16 mouse cellular contexts compared by ENCODE assay signal in the genomic region with DNA sequence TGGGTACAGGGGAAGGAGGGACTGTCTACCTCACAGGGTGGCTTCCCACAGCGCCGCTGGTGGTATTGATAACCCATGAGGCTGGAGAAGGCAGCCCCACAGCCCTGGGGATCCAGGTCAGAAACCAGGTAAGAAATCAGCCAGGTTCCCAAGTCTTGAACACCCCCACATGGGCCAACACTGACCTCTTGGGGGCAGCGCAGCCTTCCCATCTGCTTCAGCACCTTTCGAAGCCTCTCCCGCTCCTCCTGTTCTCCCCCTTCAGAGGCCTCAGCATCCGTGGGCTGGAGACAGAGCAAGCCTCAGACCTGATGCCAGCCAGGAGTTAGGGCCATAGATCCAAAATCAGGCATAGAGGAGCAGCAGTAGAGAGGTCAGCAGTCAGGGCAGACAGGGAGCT. TPM values are rescaled to one million over a fixed set of nuclear protein-coding genes. Genes with fewer than 3 reads are reported as not detected.
A peak's percentile ranks its signal among the peaks of the same experiment; 100 is the strongest.
DNase-seq lines count a peak whose midpoint lies in the region; ATAC-seq and TF ChIP-seq lines count a peak whose summit lies in the region.
"Had no signal": no experiment of that assay in that cellular context is flagged by ENCODE, and none has a peak within 500 bp of the region (broad histone marks: within the 10 kb centered on the region; RNA-seq: fewer than 3 reads in every experiment).

No protein-coding gene starts in this region.

- dilution Hi-C loops in CH12.LX (cut with MboI; ENCODE audit: extremely low pct_ligation_motif_present, extremely low pct_unique_long_range_greater_than_20kb, low sequenced_read_pairs): no loop called here

- 84% methylated on average over 6 of the region's 6 CpGs for WGBS in intestine, embryonic 14.5 days
- 79% methylated on average over 6 of the region's 6 CpGs for WGBS in intestine, embryonic 15.5 days
- 88% methylated on average over 6 of the region's 6 CpGs for WGBS in lung, postnatal 0 days

- no peak overlapping the region for H3K4me3 ChIP-seq in intestine, embryonic 14.5 days (ENCODE audit: low read depth, low read length)
- no peak overlapping the region for H3K4me3 ChIP-seq in intestine, embryonic 15.5 days (replicated peaks)
- no peak overlapping the region for H3K4me3 ChIP-seq in lung, postnatal 0 days (ENCODE audit: low read depth, low read length)
- H3K4me3 ChIP-seq in CH12.LX (replicated peaks in 1 of 3; ENCODE audit: low read depth in 2 of 3, low read length in 2 of 3, poor library complexity in 1 of 3): no peak overlapping the region
- H3K4me3 ChIP-seq: forebrain, embryonic 10.5 days; hindbrain, embryonic 13.5 days; limb, embryonic 13.5 days; megakaryocyte, embryonic 14.5 days; neural tube, embryonic 13.5 days had no signal

- in situ Hi-C loops in CH12.LX (cut with MboI; ENCODE audit: low pct_ligation_motif_present, low pct_unique_long_range_greater_than_20kb, low sequenced_read_pairs): no loop called here

- peak; percentile 30 for TF ChIP-seq CTCF in lung, postnatal 0 days (IDR thresholded peaks at IDR 0.05)
- peak in 1 of 2 experiments; percentile 49; a peak in 2 of 4 replicates for TF ChIP-seq CTCF in CH12.LX (conservative IDR thresholded peaks at IDR 0.05 in 1 of 2, IDR thresholded peaks at IDR 0.05 in 1 of 2; ENCODE audit: low read depth in 2 of 2, low read length in 2 of 2)

- TF ChIP-seq POLR2A in CH12.LX (IDR thresholded peaks at IDR 0.05; ENCODE audit: low read depth, low read length): no peak

- no peak overlapping the region for H3K4me2 ChIP-seq in intestine, embryonic 14.5 days (ENCODE audit: low read length)
- H3K4me2 ChIP-seq in intestine, embryonic 15.5 days (replicated peaks): no peak overlapping the region
- H3K4me2 ChIP-seq in lung, postnatal 0 days (replicated peaks; ENCODE audit: low read depth, low read length): no peak overlapping the region
- H3K4me2 ChIP-seq in CH12.LX (ENCODE audit: insufficient read depth, low read depth, poor library complexity, severe bottlenecking): no peak overlapping the region
- H3K4me2 ChIP-seq: hindbrain, embryonic 13.5 days; limb, embryonic 13.5 days; neural tube, embryonic 13.5 days had no signal

- DNase-seq in adrenal gland, adult (ENCODE audit: inconsistent age in 2 of 2, low spot score in 1 of 2): peak; percentile 30 to 55
- no peak for DNase-seq in adrenal gland, adult 18-20 months (ENCODE audit: low spot score in 2 of 2)
- peak; percentile 48 for DNase-seq in intestine, embryonic 14.5 days (ENCODE audit: low spot score)
- no peak for DNase-seq in lung, postnatal 0 days (ENCODE audit: low spot score)
- no peak for DNase-seq in lung, postnatal 10 days
- DNase-seq in CH12.LX (ENCODE audit: extremely low read depth): no peak
- DNase-seq in c-Kit-positive CD71-positive TER-119-positive erythroid progenitor cells, embryonic 14.5 days (ENCODE audit: low spot score): no peak
- DNase-seq: cerebellum, adult 8-10 months; kidney, adult 8-10 months had no signal

- no peaks in the 10 kb centered on the region for H3K9me3 ChIP-seq in intestine, embryonic 14.5 days (ENCODE audit: control insufficient read depth, low read length)
- H3K9me3 ChIP-seq in intestine, embryonic 15.5 days: no peaks in the 10 kb centered on the region
- H3K9me3 ChIP-seq in lung, postnatal 0 days (ENCODE audit: low read length): no peaks in the 10 kb centered on the region
- no peaks in the 10 kb centered on the region for H3K9me3 ChIP-seq in CH12.LX (replicated peaks; ENCODE audit: low read length)
- H3K9me3 ChIP-seq: forebrain, embryonic 10.5 days; hindbrain, embryonic 13.5 days; limb, embryonic 13.5 days; megakaryocyte, embryonic 14.5 days; neural tube, embryonic 13.5 days had no signal

- no peak for TF ChIP-seq EP300 in lung, postnatal 0 days (IDR thresholded peaks at IDR 0.05)
- no peak for TF ChIP-seq EP300 in CH12.LX (IDR thresholded peaks at IDR 0.05; ENCODE audit: low read length)

- no peak overlapping the region for H3K9ac ChIP-seq in intestine, embryonic 14.5 days (ENCODE audit: low read length)
- no peak overlapping the region for H3K9ac ChIP-seq in intestine, embryonic 15.5 days
- no peak overlapping the region for H3K9ac ChIP-seq in lung, postnatal 0 days (replicated peaks; ENCODE audit: low read depth)
- no peak overlapping the region for H3K9ac ChIP-seq in CH12.LX (ENCODE audit: insufficient read depth, low read depth)
- H3K9ac ChIP-seq: hindbrain, embryonic 13.5 days; limb, embryonic 13.5 days; neural tube, embryonic 13.5 days had no signal

- TF ChIP-seq RAD21 in CH12.LX (IDR thresholded peaks at IDR 0.05; ENCODE audit: low read depth, low read length): peak; percentile 17

- no peak overlapping the region for H3K27ac ChIP-seq in intestine, embryonic 14.5 days (ENCODE audit: low read depth)
- H3K27ac ChIP-seq in intestine, embryonic 15.5 days: no peak overlapping the region
- H3K27ac ChIP-seq in lung, postnatal 0 days (ENCODE audit: low read length): no peak overlapping the region
- H3K27ac ChIP-seq in CH12.LX (ENCODE audit: insufficient read depth, low read depth): no peak overlapping the region
- H3K27ac ChIP-seq: forebrain, embryonic 10.5 days; hindbrain, embryonic 13.5 days; limb, embryonic 13.5 days; neural tube, embryonic 13.5 days had no signal

- no peak for ATAC-seq in intestine, embryonic 14.5 days (replicated peaks; ENCODE audit: low FRiP score, low TSS enrichment, low read depth)
- no peak for ATAC-seq in intestine, embryonic 15.5 days
- ATAC-seq in lung, postnatal 0 days: no peak
- ATAC-seq: activated CD4-positive, CD25-positive, alpha-beta regulatory T cell, adult 4 months had no signal

- H3K4me1 ChIP-seq in intestine, embryonic 14.5 days (replicated peaks; ENCODE audit: control insufficient read depth, insufficient read depth, low read length): peaks cover 6% of the 10 kb centered on the region; the same call in 1 of the 2 replicates
- H3K4me1 ChIP-seq in intestine, embryonic 15.5 days (replicated peaks): peaks cover 9% of the 10 kb centered on the region
- H3K4me1 ChIP-seq in lung, postnatal 0 days (ENCODE audit: insufficient read depth, low read depth, low read length): peaks cover 10% of the 10 kb centered on the region; the same call in 1 of the 2 replicates
- peaks cover 7 to 16% of the 10 kb centered on the region in 2 experiments for H3K4me1 ChIP-seq in CH12.LX (ENCODE audit: control insufficient read depth in 1 of 2, insufficient read depth in 2 of 2)

- no peaks in the 10 kb centered on the region for H3K27me3 ChIP-seq in intestine, embryonic 14.5 days (replicated peaks; ENCODE audit: control insufficient read depth, insufficient read depth, low read length)
- no peaks in the 10 kb centered on the region for H3K27me3 ChIP-seq in intestine, embryonic 15.5 days (replicated peaks)
- no peaks in the 10 kb centered on the region for H3K27me3 ChIP-seq in lung, postnatal 0 days (replicated peaks; ENCODE audit: insufficient read depth, low read length)
- H3K27me3 ChIP-seq in CH12.LX (replicated peaks): no peaks in the 10 kb centered on the region
- H3K27me3 ChIP-seq: hindbrain, embryonic 13.5 days; limb, embryonic 13.5 days; megakaryocyte, embryonic 14.5 days; neural tube, embryonic 13.5 days had no signal

- peaks cover 3% of the 10 kb centered on the region; the same call in 1 of the 2 replicates for H3K79me2 ChIP-seq in CH12.LX (replicated peaks; ENCODE audit: control insufficient read depth, extremely low read depth, insufficient read depth, poor library complexity, severe bottlenecking)

- H3K36me3 ChIP-seq in intestine, embryonic 14.5 days (ENCODE audit: control insufficient read depth, insufficient read depth, low read length): peaks cover 74% of the 10 kb centered on the region
- peaks cover 46% of the 10 kb centered on the region for H3K36me3 ChIP-seq in intestine, embryonic 15.5 days
- 0 out of 2 replicates have a peak, but pooled peaks cover 17% of the 10 kb centered on the region for H3K36me3 ChIP-seq in lung, postnatal 0 days (ENCODE audit: insufficient read depth, low read length)
- H3K36me3 ChIP-seq in CH12.LX (replicated peaks in 1 of 2; ENCODE audit: control insufficient read depth in 1 of 2, insufficient read depth in 1 of 2, low read length in 1 of 2): peaks cover 59 to 79% of the 10 kb centered on the region in 2 experiments

TF ChIP-seq in CH12.LX, 34 proteins besides CTCF, POLR2A, EP300 and RAD21 (continues in another document):
- TF ChIP-seq HCFC1 (IDR thresholded peaks at IDR 0.05; ENCODE audit: low read depth, low read length): no peak

RNA-seq across cellular contexts. Expression of a gene that starts 3.1 kb away (rescaled TPM):
- 10 to 100 TPM; 79.1 to 84.8 TPM for total RNA-seq in adrenal gland, adult 18-20 months (2021)
- polyA plus RNA-seq in intestine, embryonic 14.5 days (2014; fragmentation: Nextera tagmentation; extraction: Ambion mirVana): 62.8 and 65.1 TPM in 2 replicates
- 57.4 and 64.7 TPM in 2 replicates for polyA plus RNA-seq in intestine, embryonic 15.5 days (2015; fragmentation: Nextera tagmentation; extraction: Ambion mirVana)
- polyA plus RNA-seq in lung, postnatal 0 days (2015; fragmentation: Nextera tagmentation; extraction: Ambion mirVana): 41.8 and 43.3 TPM in 2 replicates
- total RNA-seq in CH12.LX (2012; rRNA removed) (20.3 and 31.9 TPM in 2 replicates), CH12.LX (2014; rRNA removed) (18.6 and 18.7 TPM in 2 replicates)
- polyA plus RNA-seq in CH12.LX (2012; ENCODE audit: insufficient read length, low read depth): 16.0 and 18.0 TPM in 2 replicates

RNA-seq across cellular contexts. Expression of a gene that starts 3.9 kb away (rescaled TPM):
- 10 to 100 TPM; 60.6 to 65.2 TPM for total RNA-seq in adrenal gland, adult 18-20 months (2021)
- 53.6 and 59.9 TPM in 2 replicates for polyA plus RNA-seq in intestine, embryonic 14.5 days (2014; fragmentation: Nextera tagmentation; extraction: Ambion mirVana)
- 50.5 and 51.9 TPM in 2 replicates for polyA plus RNA-seq in intestine, embryonic 15.5 days (2015; fragmentation: Nextera tagmentation; extraction: Ambion mirVana)
- 32.3 and 33.6 TPM in 2 replicates for polyA plus RNA-seq in lung, postnatal 0 days (2015; fragmentation: Nextera tagmentation; extraction: Ambion mirVana)
- total RNA-seq in CH12.LX (2012; rRNA removed): 48.1 and 52.7 TPM in 2 replicates
- 28.3 and 28.8 TPM in 2 replicates for total RNA-seq in CH12.LX (2014; rRNA removed)
- polyA plus RNA-seq in CH12.LX (2012; ENCODE audit: insufficient read length, low read depth): 53.8 and 62.4 TPM in 2 replicates

RNA-seq across cellular contexts. Expression of a gene that starts 4.8 kb away (rescaled TPM):
- total RNA-seq in adrenal gland, adult 18-20 months (2021): 10 to 100 TPM; 37.4 to 49.0 TPM
- 35.0 TPM in 2 replicates for polyA plus RNA-seq in intestine, embryonic 14.5 days (2014; fragmentation: Nextera tagmentation; extraction: Ambion mirVana)
- polyA plus RNA-seq in intestine, embryonic 15.5 days (2015; fragmentation: Nextera tagmentation; extraction: Ambion mirVana): 32.0 and 34.2 TPM in 2 replicates
- polyA plus RNA-seq in lung, postnatal 0 days (2015; fragmentation: Nextera tagmentation; extraction: Ambion mirVana): 21.8 and 24.4 TPM in 2 replicates
- total RNA-seq in CH12.LX (2012; rRNA removed): 16.6 and 18.1 TPM in 2 replicates
- total RNA-seq in CH12.LX (2014; rRNA removed): 11.0 TPM in 2 replicates
- 26.8 and 27.1 TPM in 2 replicates for polyA plus RNA-seq in CH12.LX (2012; ENCODE audit: insufficient read length, low read depth)

RNA-seq across cellular contexts. Expression of a gene that starts 11.2 kb away (rescaled TPM):
- total RNA-seq in adrenal gland, adult 18-20 months (2021): 1 to 10 TPM; 8.3 to 8.7 TPM
- 25.4 and 26.4 TPM in 2 replicates for polyA plus RNA-seq in intestine, embryonic 14.5 days (2014; fragmentation: Nextera tagmentation; extraction: Ambion mirVana)
- 22.3 and 22.7 TPM in 2 replicates for polyA plus RNA-seq in intestine, embryonic 15.5 days (2015; fragmentation: Nextera tagmentation; extraction: Ambion mirVana)
- 20.8 and 21.3 TPM in 2 replicates for polyA plus RNA-seq in lung, postnatal 0 days (2015; fragmentation: Nextera tagmentation; extraction: Ambion mirVana)
- 2.7 and 3.8 TPM in 2 replicates for total RNA-seq in CH12.LX (2012; rRNA removed)
- total RNA-seq in CH12.LX (2014; rRNA removed): 0.32 TPM in 1 of 2 replicates, not detected in the other
- 0.38 and 0.66 TPM in 2 replicates for polyA plus RNA-seq in CH12.LX (2012; ENCODE audit: insufficient read length, low read depth)

Comparison
In these comparisons a context has a peak if more than half of its experiments do, and no peak if none do; other contexts are left out.
1. DNase-seq: peak in adrenal gland, adult (2 of 2) and intestine, embryonic 14.5 days (single experiment); none in adrenal gland, adult 18-20 months (0 of 2), lung, postnatal 0 days (single experiment), lung, postnatal 10 days (single experiment), CH12.LX (single experiment) and c-Kit-positive CD71-positive TER-119-positive erythroid progenitor cells, embryonic 14.5 days (single experiment).